Mouse (Mus musculus): ENCODE measurements at regions not wholly inside any gene's neighbourhood (a gene's known extent, or its start where the extent isn't known, plus 50 kb on each side); places are given as distances from the start of the nearest gene placed in this dataset.

- TF ChIP-seq CTCF (IDR thresholded peaks at IDR 0.05; ENCODE audit: low read depth) = no peak
- no peak for TF ChIP-seq EP300 (IDR thresholded peaks at IDR 0.05; ENCODE audit: low read depth)
Observed at GRCm38 (mm10) chr15:61506361-61506897, 583.6 kb upstream of the A1bg start.
